Mouse (Mus musculus) gastrocnemius, postnatal 36 days (tissue): ENCODE results near the gene Olfr1211. TPM values are rescaled to one million over a fixed set of nuclear protein-coding genes. Genes with fewer than 3 reads are reported as not detected.

Experiments used
- DNase-seq, 2 experiments: peaks; one replicate each; pipeline ENCODE4 v3.0.0; 2022
- intact Hi-C: fragments of 180-260 bp; cut with DNase I; formaldehyde crosslinking; loops from one replicate; pipeline ENCODE4 v1.15.1; 2025
- long read RNA-seq, 2 experiments: library from polyadenylated mRNA; stranded (forward); transcript quantifications; one replicate each; pipeline ENCODE4 v2.0.0; 2021
- total RNA-seq, 2 experiments: library from RNA; stranded (reverse); gene quantifications; 2 replicates each; pipeline ENCODE4 v1.2.3; 2021

Olfr1211 gene
- total RNA-seq = not detected
- long read RNA-seq, experiment 1 = 0 reads
- long read RNA-seq, experiment 2 = 0 reads

DNA sequence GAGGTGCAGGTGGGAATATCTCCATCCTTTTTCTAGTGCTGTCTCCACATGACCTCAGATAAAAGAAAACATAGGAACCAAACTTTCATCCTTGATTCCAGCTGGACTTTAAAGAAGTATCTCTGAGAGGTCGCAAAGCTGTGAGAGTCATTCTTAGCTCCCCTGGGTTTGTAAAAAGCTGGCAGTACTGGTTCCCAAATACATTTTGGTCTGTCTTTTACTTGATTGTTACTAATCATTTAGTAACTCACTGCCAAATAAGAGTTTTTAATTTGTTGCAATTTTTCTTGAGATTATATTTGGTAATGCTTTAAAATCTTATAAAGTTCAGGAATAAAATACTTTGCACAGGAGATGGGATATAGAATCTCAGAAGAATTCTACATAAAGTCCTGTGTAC, at the start of gene Olfr1211:
Gene Olfr1211, minus strand, starts transcription at position 101 of the 400 bp plus-strand sequence.
- DNase-seq = no peak
- intact Hi-C loops = no loop called here

DNA sequence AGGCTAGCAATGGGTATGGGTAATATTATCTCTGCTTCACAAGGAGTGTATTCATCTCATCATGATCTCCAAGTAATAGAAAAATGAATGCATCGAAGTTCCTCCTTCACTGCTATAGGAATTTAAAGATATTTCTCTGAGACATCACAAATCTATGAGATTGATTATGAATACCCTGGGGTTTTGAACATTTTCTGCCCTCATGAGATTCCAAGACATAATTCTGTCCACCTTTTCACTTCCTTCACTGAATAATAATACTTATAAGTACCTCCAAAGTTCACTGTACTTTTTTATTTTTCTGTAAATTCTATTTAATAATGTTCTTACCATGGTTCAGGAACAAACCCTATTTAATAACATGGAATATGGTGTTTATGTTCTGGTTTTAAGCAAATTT, 42.3 kb upstream of the Olfr1211 start, which contains the start of gene Gm13762:
Gene Gm13762, minus strand, starts transcription at position 101 of the 400 bp plus-strand sequence.
- DNase-seq = no peak
- intact Hi-C loops = no loop called here

DNA sequence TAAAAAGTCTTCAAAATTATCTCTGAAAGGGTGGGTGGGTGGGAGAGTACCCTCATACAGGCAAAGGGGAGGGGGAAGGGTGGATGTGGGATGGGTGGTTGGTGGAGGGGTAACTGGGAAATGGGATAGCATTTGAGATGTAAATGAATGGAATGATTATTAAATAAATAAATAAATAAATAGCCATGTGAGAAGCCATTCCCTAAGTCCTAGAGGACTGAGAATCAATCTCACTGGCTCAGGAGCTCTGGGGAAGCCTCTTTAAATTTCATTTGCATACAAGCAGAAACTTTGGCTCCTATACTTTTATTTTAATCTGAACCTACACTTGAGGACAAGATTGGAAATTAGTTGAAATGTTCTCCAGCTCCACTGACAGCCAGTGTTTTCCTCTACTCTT, 15.8 kb upstream of the Olfr1211 start, which contains the start of gene Olfr1212:
Gene Olfr1212, plus strand, starts transcription at position 301 of the 400 bp plus-strand sequence.
- intact Hi-C loops = no loop called here
- DNase-seq = no peak

- no peak for DNase-seq
- intact Hi-C loops = no loop called here
Observed at GRCm38 (mm10) chr2:88915057-88915456, 22.9 kb downstream of the Olfr1211 start, which contains the start of gene Olfr1209. Gene Olfr1209 (minus strand): TSS chr2:88915157.

DNA sequence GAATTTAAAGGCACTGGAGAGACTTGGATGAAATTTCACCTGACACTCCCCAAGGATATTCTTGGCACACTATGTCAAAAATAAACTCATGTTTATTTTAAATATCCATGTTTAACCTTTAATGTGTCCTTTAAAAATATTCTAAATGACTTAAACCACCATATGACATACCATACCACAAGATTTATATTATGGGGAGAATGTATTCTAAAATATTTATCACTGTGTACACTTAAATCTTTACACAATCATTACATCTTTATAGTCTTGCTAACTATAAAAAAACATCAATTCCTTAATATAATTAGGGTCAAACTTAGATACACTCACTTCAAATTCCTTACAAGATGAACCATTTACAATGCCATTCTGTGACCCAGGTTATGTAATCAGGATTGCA, 35.7 kb downstream of the Olfr1211 start, which contains the start of gene Olfr1208:
Gene Olfr1208, minus strand, starts transcription at position 101 of the 400 bp plus-strand sequence.
- DNase-seq = no peak
- intact Hi-C loops = no loop called here

Other genes starting within 250 kb of the Olfr1211 start
- not detected for gene Olfr1195, start 248.9 kb downstream of the Olfr1211 start, total RNA-seq
- gene Olfr1196, start 233.5 kb downstream of the Olfr1211 start, total RNA-seq = not detected
- not detected for gene Olfr1197, start 205.7 kb downstream of the Olfr1211 start, total RNA-seq
- not detected for gene Olfr1198, start 186.7 kb downstream of the Olfr1211 start, total RNA-seq
- gene Olfr1199, start 177.6 kb downstream of the Olfr1211 start, total RNA-seq = not detected
- gene Olfr1200, start 167.6 kb downstream of the Olfr1211 start, total RNA-seq = not detected
- not detected for gene Olfr1201, start 145.1 kb downstream of the Olfr1211 start, total RNA-seq
- gene Olfr1202, start 123.6 kb downstream of the Olfr1211 start, total RNA-seq = not detected
- not detected for gene Olfr1205, start 108.4 kb downstream of the Olfr1211 start, total RNA-seq
- not detected for gene Olfr1204, start 88.8 kb downstream of the Olfr1211 start, total RNA-seq
- gene Olfr1206, start 74.9 kb downstream of the Olfr1211 start, total RNA-seq = not detected
- gene Olfr1208, start 35.8 kb downstream of the Olfr1211 start, total RNA-seq = not detected
- gene Olfr1209, start 23.0 kb downstream of the Olfr1211 start, total RNA-seq = not detected
- not detected for gene Olfr1212, start 15.9 kb upstream of the Olfr1211 start, total RNA-seq
- not detected for gene Gm13762, start 42.2 kb upstream of the Olfr1211 start, total RNA-seq
- not detected for gene Olfr1214, start 54.5 kb upstream of the Olfr1211 start, total RNA-seq
- gene Olfr1215, start 68.9 kb upstream of the Olfr1211 start, total RNA-seq = not detected
- not detected for gene Olfr1216, start 80.2 kb upstream of the Olfr1211 start, total RNA-seq
- gene Olfr1217, start 94.0 kb upstream of the Olfr1211 start, total RNA-seq = not detected
- not detected for gene Olfr1218, start 123.1 kb upstream of the Olfr1211 start, total RNA-seq
- gene Olfr1219, start 145.4 kb upstream of the Olfr1211 start, total RNA-seq = not detected
- gene Olfr1220, start 168.7 kb upstream of the Olfr1211 start, total RNA-seq = not detected
- gene Olfr1221, start 179.2 kb upstream of the Olfr1211 start, total RNA-seq = not detected
- gene Olfr1222, start 194.9 kb upstream of the Olfr1211 start, total RNA-seq = not detected
- gene Olfr1223, start 213.4 kb upstream of the Olfr1211 start, total RNA-seq = not detected
- not detected for gene Olfr1224-ps1, start 226.0 kb upstream of the Olfr1211 start, total RNA-seq
- gene Olfr1225, start 236.6 kb upstream of the Olfr1211 start, total RNA-seq = not detected